Mouse (Mus musculus): ENCODE results near the gene Nudt3. TPM values are rescaled to one million over a fixed set of nuclear protein-coding genes. Genes with fewer than 3 reads are reported as not detected.

Nudt3 gene
- polyA plus RNA-seq, 1 experiment from 2014 or later = 117 TPM

DNA sequence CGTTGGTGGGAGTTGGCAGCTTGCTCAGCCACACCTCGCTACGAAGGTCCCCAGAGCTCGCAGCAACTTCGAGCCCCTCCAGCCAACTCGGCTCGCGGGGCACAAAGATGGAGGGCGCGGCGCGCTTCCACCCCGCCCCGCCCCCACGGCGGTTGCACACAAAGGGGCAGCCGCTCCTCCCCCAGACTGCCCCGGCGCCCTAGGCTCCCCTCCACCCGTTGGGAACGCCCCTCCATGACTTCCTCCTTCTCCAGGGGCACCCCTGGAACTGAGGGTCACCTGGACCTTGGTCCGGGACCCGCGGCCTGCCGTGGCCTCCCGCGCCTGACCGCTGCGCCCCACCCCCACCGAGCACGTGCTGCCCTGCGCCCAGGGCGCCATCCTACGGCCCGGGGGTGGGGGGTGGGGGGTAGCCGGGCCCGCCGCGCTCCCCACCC, 68.2 kb downstream of the Nudt3 start:
- H3K4me1 ChIP-seq (ENCODE audit: control insufficient read depth, insufficient read depth, low read length) = peaks cover 30% of the 10 kb centered on the region
- peaks cover 6% of the 10 kb centered on the region; the same call in 1 of the 2 replicates for H3K27me3 ChIP-seq (ENCODE audit: control insufficient read depth, insufficient read depth, low read length)
- DNase-seq = peak; percentile 64
- H3K9ac ChIP-seq (replicated peaks; ENCODE audit: low read length) = no peak overlapping the region
- H3K36me3 ChIP-seq (ENCODE audit: control insufficient read depth, insufficient read depth, low read length) = no peaks in the 10 kb centered on the region
- H3K9me3 ChIP-seq (ENCODE audit: control insufficient read depth, low read length) = no peaks in the 10 kb centered on the region
- no peak overlapping the region; the same call in 1 of the 2 replicates for H3K27ac ChIP-seq (replicated peaks; ENCODE audit: low read depth, low read length)
- H3K4me3 ChIP-seq (replicated peaks; ENCODE audit: low read depth, low read length) = peak overlapping the region; percentile 71
- whole genome bisulfite sequencing = 0% methylated on average over 27 of the region's 39 CpGs
- ATAC-seq (ENCODE audit: low FRiP score, low TSS enrichment) = peak; percentile 22; the same call in 1 of the 2 replicates
- H3K4me2 ChIP-seq (ENCODE audit: low read length) = peak overlapping the region; percentile 82

DNA sequence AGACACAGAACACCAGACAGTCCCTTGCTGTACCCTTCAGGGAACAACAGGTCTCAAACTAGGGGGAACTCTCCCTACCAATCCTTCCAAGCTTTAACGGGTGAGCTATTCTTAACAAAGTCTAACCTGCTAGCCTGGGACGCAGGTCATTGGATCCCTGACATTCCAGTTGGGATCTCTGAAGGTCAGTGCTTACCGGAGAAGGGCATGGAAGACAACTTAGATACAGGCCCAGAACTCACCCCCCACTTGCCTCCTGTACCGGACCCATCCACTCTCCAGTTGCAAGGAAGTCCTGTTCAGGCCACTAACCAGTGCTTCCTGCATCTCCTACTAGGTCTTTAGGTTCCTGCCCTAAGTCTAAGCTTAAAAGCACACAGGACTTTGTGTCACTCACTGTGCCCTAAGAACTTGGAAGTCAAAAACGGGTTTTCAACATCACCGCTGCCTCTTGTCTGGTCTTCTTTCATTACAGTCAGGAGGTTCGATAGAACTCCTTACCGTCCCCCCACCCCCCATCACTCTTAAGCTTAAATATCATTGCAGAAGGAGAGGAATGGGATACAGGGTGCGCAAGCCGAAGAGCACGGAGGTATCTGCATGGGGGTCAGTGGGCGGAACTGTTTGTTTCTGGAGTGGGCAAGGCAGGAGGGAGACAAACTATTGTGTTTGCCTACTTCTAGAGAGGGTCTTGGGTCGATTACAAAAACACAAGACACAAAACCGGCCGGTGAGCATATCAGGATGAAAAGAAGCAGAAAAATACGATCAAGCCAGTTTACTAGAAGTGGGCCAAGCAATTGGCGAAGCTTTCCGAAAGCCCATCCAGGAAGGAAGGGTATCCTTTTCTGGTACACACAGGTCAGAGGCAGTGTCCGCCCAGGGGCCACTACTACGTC, 69.0 kb downstream of the Nudt3 start:
- DNase-seq (no peak), ATAC-seq (ENCODE audit: low FRiP score, low TSS enrichment) (no peak)
- H3K36me3 ChIP-seq (ENCODE audit: control insufficient read depth, insufficient read depth, low read length) = no peaks in the 10 kb centered on the region
- no peaks in the 10 kb centered on the region for H3K9me3 ChIP-seq (ENCODE audit: control insufficient read depth, low read length)
- H3K9ac ChIP-seq (replicated peaks; ENCODE audit: low read length) = no peak overlapping the region
- no peak overlapping the region for H3K27ac ChIP-seq (replicated peaks; ENCODE audit: low read depth, low read length)
- H3K4me1 ChIP-seq (ENCODE audit: control insufficient read depth, insufficient read depth, low read length) = peaks cover 30% of the 10 kb centered on the region
- peak overlapping the region; percentile 82; the same call in 1 of the 2 replicates for H3K4me2 ChIP-seq (ENCODE audit: low read length)
- H3K4me3 ChIP-seq (replicated peaks; ENCODE audit: low read depth, low read length) = no peak overlapping the region
- H3K27me3 ChIP-seq (ENCODE audit: control insufficient read depth, insufficient read depth, low read length) = peaks cover 6% of the 10 kb centered on the region; the same call in 1 of the 2 replicates
- WGBS = 45% methylated on average over 20 of the region's 20 CpGs

DNA sequence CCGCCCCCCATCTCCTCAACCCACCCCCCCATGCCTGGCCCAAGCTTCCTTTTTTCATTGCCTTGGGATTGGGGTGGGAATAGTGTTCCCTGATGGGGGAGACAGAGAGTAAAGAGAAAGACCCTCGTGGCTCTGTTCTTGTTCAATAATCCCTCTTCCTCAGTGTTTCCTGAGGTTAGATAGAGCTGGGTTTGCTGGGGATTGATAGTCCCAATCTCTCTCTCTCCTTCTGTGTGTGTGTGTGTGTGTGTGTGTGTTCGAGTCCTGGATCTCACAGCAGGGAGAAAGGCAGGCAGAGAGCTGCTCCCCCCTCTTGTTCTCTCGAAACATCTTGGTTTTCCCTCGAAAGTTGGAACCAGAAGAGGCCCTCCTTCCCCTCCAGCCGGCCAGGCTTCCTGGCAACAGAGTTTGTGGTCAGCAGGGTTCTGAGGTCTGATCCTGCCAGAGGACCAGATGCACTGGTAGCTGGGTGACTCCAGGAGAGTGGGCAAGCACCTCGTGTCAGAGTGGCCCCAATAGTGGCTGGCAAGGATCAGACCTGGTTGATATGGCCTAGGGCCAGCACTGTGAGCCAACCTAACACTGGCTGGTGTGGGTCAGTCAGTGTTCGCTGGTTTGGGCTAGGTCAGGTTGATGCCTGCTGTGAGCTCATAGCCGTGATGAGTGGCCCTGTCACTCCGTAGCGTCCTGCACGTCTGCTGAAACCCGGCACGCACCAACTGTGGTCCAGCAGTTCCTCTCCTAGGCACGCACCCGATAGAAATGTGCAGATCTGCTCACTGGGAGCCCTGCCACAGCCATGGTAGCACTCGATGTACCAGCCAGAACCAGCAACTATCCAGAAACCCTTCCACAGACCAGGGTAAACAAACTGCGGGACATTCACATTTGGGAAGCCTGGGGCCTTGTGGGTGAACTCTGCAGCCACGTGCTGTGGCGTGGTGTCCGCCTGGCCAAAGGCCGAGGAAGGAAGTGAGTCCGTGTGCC, 70.8 kb downstream of the Nudt3 start:
- H3K4me2 ChIP-seq (ENCODE audit: low read length) = no peak overlapping the region
- H3K4me1 ChIP-seq (ENCODE audit: control insufficient read depth, insufficient read depth, low read length) = peaks cover 15% of the 10 kb centered on the region
- H3K9me3 ChIP-seq (ENCODE audit: control insufficient read depth, low read length) = no peaks in the 10 kb centered on the region
- no peaks in the 10 kb centered on the region for H3K36me3 ChIP-seq (ENCODE audit: control insufficient read depth, insufficient read depth, low read length)
- whole genome bisulfite sequencing = 76% methylated on average over 23 of the region's 23 CpGs
- peaks cover 6% of the 10 kb centered on the region; the same call in 1 of the 2 replicates for H3K27me3 ChIP-seq (ENCODE audit: control insufficient read depth, insufficient read depth, low read length)
- no peak overlapping the region for H3K9ac ChIP-seq (replicated peaks; ENCODE audit: low read length)
- DNase-seq (no peak), ATAC-seq (ENCODE audit: low FRiP score, low TSS enrichment) (no peak)
- no peak overlapping the region for H3K4me3 ChIP-seq (replicated peaks; ENCODE audit: low read depth, low read length)
- H3K27ac ChIP-seq (replicated peaks; ENCODE audit: low read depth, low read length) = no peak overlapping the region

DNA sequence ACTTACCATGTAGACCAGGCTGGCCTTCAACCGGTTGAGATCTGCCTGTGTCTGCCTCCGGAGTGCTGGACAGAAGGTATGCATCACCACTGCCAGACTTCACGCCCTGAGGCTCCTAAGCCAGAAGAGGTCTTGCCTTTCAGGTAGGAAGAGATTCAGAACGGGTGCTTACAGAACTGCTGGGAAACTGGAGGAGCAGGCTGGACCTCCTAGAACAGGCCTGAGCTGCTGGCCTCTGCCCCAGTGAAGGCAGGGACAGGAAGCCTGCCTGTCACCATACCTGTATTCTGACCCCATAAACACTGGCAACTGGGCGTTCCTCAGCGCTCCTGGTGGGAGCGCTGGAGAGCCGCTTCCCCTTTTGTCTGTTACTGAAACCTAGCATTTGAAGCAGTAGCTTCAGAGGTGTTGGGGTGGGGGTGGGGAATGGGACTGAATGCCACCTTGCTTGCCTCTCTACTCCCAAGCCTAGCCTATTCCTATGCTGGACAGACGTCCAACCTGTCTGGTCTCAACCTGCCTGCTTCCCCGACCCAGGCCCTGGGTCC, 71.8 kb downstream of the Nudt3 start:
- DNase-seq (no peak), ATAC-seq (ENCODE audit: low FRiP score, low TSS enrichment) (no peak)
- H3K9me3 ChIP-seq (ENCODE audit: control insufficient read depth, low read length) = no peaks in the 10 kb centered on the region
- H3K4me3 ChIP-seq (replicated peaks; ENCODE audit: low read depth, low read length) = no peak overlapping the region
- WGBS = 67% methylated on average over 10 of the region's 10 CpGs
- peaks cover 15% of the 10 kb centered on the region for H3K4me1 ChIP-seq (ENCODE audit: control insufficient read depth, insufficient read depth, low read length)
- H3K9ac ChIP-seq (replicated peaks; ENCODE audit: low read length) = no peak overlapping the region
- peaks cover 6% of the 10 kb centered on the region; the same call in 1 of the 2 replicates for H3K27me3 ChIP-seq (ENCODE audit: control insufficient read depth, insufficient read depth, low read length)
- no peak overlapping the region for H3K4me2 ChIP-seq (ENCODE audit: low read length)
- H3K27ac ChIP-seq (replicated peaks; ENCODE audit: low read depth, low read length) = no peak overlapping the region
- H3K36me3 ChIP-seq (ENCODE audit: control insufficient read depth, insufficient read depth, low read length) = no peaks in the 10 kb centered on the region

DNA sequence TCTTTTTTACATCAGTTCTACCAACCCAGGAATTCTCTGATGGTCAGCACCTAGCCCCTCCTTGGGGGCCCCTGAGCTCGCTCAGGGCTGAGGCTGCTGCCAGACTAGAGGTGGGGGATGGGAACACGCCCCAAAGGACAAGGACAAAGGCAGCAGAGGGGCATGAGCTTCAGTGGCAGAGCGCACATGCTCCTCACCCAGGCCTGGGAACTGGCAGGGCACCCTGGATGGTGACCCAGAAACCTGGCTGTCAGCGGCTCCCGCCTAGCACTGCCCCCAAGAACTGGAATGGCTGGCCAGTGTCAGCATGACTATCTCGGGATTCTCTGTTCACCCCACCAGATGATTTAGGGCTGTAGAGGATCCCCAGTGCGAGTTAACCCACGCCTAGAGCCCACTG, 74.1 kb downstream of the Nudt3 start:
- no peaks in the 10 kb centered on the region for H3K27me3 ChIP-seq (ENCODE audit: control insufficient read depth, insufficient read depth, low read length)
- no peak overlapping the region for H3K4me2 ChIP-seq (ENCODE audit: low read length)
- no peak overlapping the region for H3K9ac ChIP-seq (replicated peaks; ENCODE audit: low read length)
- no peak for ATAC-seq (ENCODE audit: low FRiP score, low TSS enrichment)
- no peak overlapping the region for H3K4me3 ChIP-seq (replicated peaks; ENCODE audit: low read depth, low read length)
- no peak overlapping the region for H3K27ac ChIP-seq (replicated peaks; ENCODE audit: low read depth, low read length)
- DNase-seq = no peak
- H3K4me1 ChIP-seq (ENCODE audit: control insufficient read depth, insufficient read depth, low read length) = 0 out of 2 replicates have a peak, but pooled peaks cover 3% of the 10 kb centered on the region
- WGBS = 34% methylated on average over 8 of the region's 8 CpGs
- no peaks in the 10 kb centered on the region for H3K9me3 ChIP-seq (ENCODE audit: control insufficient read depth, low read length)
- no peaks in the 10 kb centered on the region for H3K36me3 ChIP-seq (ENCODE audit: control insufficient read depth, insufficient read depth, low read length)

DNA sequence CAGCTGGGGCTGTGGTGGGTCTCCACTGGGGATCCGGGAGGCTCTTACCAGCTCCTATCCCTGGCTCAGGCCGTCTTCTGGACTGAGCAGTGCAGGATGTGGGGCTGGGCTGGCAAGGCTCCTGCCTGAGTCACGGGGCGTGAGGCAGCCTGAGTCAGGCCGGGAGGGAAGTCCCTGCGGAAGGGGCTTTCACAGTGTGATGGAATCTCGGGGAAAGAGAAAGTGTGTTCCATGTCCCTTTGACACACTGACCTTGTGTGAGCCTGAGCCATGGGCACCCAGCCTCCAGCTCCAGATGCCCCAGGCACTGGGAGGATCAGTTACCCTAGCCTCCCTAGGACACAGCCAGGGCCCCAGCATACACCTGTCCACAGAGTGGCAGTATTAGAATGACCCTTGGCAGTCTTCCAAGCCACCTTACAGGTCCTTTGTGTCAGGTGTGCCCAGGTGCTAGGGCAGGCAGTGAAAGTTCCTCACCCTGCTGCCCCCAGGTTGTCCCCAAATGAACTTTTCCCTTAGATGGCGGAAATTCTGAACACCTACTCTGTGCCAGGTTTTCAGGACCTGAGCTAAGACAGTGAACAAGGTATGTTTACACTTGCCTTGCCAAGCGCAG, 75.9 kb downstream of the Nudt3 start:
- Histone ChIP-seq H3K27ac (replicated peaks; ENCODE audit: low read depth, low read length) (no peak overlapping the region), H3K9me3 (ENCODE audit: control insufficient read depth, low read length) (no peaks in the 10 kb centered on the region), H3K36me3 (ENCODE audit: control insufficient read depth, insufficient read depth, low read length) (no peaks in the 10 kb centered on the region), H3K9ac (replicated peaks; ENCODE audit: low read length) (no peak overlapping the region), H3K4me3 (replicated peaks; ENCODE audit: low read depth, low read length) (no peak overlapping the region), H3K4me1 (ENCODE audit: control insufficient read depth, insufficient read depth, low read length) (0 out of 2 replicates have a peak, but pooled peaks cover 3% of the 10 kb centered on the region), H3K27me3 (ENCODE audit: control insufficient read depth, insufficient read depth, low read length) (no peaks in the 10 kb centered on the region), H3K4me2 (ENCODE audit: low read length) (no peak overlapping the region)
- no peak for ATAC-seq (ENCODE audit: low FRiP score, low TSS enrichment)
- 75% methylated on average over 9 of the region's 9 CpGs for WGBS
- DNase-seq = no peak

DNA sequence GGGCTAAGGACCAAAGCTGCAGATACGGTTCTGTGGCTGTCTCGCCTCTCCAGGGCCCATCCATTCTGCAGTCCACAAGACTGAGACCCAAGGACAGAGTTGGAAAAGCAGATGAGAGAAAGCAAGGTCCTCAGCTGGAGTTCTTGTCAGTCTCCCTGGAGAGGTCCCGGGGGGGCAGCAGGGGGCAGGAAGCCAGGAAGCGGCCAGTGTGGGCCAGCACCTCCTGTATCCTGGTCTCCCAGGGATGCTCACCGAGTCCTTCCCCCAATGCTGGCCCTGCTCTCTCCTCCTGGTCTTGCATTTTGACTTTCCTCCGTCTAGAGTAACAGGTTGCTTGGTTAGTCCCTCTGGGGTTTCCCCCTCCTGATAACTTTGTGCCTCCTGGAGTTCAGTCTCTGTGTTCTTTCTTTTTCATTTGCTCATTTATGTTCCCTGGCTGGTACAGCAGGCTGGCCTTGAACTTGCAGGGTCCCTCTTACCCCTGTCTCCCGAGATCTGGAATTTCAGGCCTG, 76.7 kb downstream of the Nudt3 start:
- WGBS = 66% methylated on average over 7 of the region's 7 CpGs
- Histone ChIP-seq H3K36me3 (ENCODE audit: control insufficient read depth, insufficient read depth, low read length) (no peaks in the 10 kb centered on the region), H3K4me2 (ENCODE audit: low read length) (no peak overlapping the region), H3K4me3 (replicated peaks; ENCODE audit: low read depth, low read length) (no peak overlapping the region), H3K9ac (replicated peaks; ENCODE audit: low read length) (no peak overlapping the region), H3K4me1 (ENCODE audit: control insufficient read depth, insufficient read depth, low read length) (0 out of 2 replicates have a peak, but pooled peaks cover 3% of the 10 kb centered on the region), H3K27ac (replicated peaks; ENCODE audit: low read depth, low read length) (no peak overlapping the region), H3K9me3 (ENCODE audit: control insufficient read depth, low read length) (no peaks in the 10 kb centered on the region), H3K27me3 (ENCODE audit: control insufficient read depth, insufficient read depth, low read length) (no peaks in the 10 kb centered on the region)
- ATAC-seq (ENCODE audit: low FRiP score, low TSS enrichment) = no peak
- DNase-seq = no peak

DNA sequence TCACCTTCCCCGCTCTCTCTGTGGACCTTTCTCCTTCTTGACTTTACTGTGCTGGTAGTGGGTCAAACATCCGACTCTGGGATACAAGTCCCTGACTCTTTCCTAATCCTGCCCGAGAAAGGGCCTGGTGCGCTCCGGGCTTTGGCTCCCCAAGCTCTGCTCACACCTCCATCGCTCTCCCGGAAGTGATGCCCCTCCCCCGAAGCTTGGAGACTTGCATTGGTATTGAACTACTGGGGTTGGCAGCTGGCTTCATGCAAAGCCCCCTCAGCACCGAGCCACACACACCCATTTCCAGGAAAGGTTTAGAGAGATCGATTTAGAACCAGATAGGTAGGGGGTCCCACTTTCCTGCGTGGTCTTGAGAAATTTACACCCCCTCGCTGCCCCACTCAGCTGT, 77.3 kb downstream of the Nudt3 start:
- 45% methylated on average over 12 of the region's 12 CpGs for WGBS
- ATAC-seq (ENCODE audit: low FRiP score, low TSS enrichment) = no peak

More for the DNA sequence above, 77.3 kb downstream of the Nudt3 start:
- H3K27ac ChIP-seq (replicated peaks; ENCODE audit: low read depth, low read length) = no peak overlapping the region
- no peak overlapping the region for H3K4me2 ChIP-seq (ENCODE audit: low read length)
- no peaks in the 10 kb centered on the region for H3K9me3 ChIP-seq (ENCODE audit: control insufficient read depth, low read length)
- DNase-seq = no peak
- H3K9ac ChIP-seq (replicated peaks; ENCODE audit: low read length) = no peak overlapping the region
- H3K27me3 ChIP-seq (ENCODE audit: control insufficient read depth, insufficient read depth, low read length) = no peaks in the 10 kb centered on the region
- H3K4me1 ChIP-seq (ENCODE audit: control insufficient read depth, insufficient read depth, low read length) = 0 out of 2 replicates have a peak, but pooled peaks cover 3% of the 10 kb centered on the region
- H3K4me3 ChIP-seq (replicated peaks; ENCODE audit: low read depth, low read length) = no peak overlapping the region
- H3K36me3 ChIP-seq (ENCODE audit: control insufficient read depth, insufficient read depth, low read length) = no peaks in the 10 kb centered on the region

Data from midbrain, embryonic 14.5 days (tissue).